Mouse (Mus musculus) bone marrow macrophage, adult 2 months (primary cell): ENCODE measurements at regions not wholly inside any gene's neighbourhood (a gene's known extent, or its start where the extent isn't known, plus 50 kb on each side); places are given as distances from the start of the nearest gene placed in this dataset.

Experiments used
- CTCF ChIP-seq: IDR thresholded peaks from 2 replicates; pipeline ENCODE4 v1.5.1; 2012; ENCODE audit warnings: low read depth, mild to moderate bottlenecking, low read length, moderate library complexity
- POLR2A ChIP-seq: IDR thresholded peaks from 2 replicates; pipeline ENCODE4 v1.6.1; 2012; ENCODE audit warnings: mild to moderate bottlenecking, low read depth, low read length, borderline replicate concordance

DNA sequence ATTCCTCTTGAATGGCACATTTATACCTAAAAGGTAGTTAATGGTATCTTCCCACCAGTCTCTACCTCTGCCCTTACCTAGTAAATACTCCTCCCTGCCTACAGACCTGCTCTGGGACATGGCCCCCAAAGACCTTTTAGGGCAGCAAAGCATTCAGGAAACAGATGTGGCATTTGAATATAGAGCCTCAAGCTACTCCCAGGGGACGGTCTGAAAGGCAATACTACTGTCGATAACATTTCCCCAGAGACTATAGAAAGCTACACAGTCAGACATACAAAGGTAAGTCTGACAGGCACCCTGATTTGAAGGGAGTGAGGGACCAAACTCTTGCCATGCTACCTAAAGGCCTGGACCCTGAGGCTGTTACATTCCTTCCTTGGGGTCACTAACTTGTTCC, 184.4 kb upstream of the Lpp start:
- TF ChIP-seq CTCF = no peak
- no peak for TF ChIP-seq POLR2A
